Mouse (Mus musculus): ENCODE results near the gene Ankmy2. TPM values are rescaled to one million over a fixed set of nuclear protein-coding genes. Genes with fewer than 3 reads are reported as not detected.

Ankmy2 gene
- polyA plus RNA-seq (2017; shearing (Covaris generic)): 57.3 TPM

GRCm38 (mm10) chr12:36156637-36157303 lies at the start of gene Ankmy2:
Gene Ankmy2 (plus strand): TSS chr12:36157114.

DNA sequence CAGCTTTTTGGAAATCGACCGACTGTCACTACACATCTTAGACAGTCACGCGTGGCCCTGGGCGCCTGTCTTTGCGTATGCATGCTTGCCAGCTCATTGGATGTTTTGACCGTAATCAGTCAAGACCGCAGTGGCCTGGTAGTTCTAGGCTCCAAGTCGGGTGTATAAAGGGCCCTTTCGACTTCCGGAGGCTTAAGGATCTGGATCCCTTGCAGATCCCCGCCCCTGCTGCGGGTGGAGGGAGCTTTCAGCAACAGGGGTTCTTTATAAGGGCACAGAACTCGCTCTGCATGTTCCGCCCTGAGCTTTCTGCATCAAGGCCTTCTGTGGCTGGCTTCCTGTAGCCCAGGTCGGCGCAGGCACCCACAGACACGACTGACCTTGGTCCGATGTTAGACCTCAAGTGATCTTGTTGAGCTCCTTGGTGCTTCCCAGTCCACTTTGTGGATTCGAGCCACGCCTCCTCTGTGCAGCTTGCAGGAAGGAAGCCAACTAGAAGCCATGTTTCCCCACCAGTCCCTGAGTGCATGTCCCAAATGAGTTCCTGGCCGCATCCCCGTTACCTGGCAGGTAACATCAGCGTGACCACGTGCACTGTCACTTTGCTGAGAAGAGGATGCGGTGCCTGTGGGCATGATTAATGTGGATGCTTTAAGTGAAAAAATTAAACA lies 859 bp downstream of the Ankmy2 start, which contains the start of gene Bzw2:
Bzw2 (minus strand) TSS at position 443 of the 671 bp plus-strand sequence.

Other genes starting within 250 kb of the Ankmy2 start
- gene Agr3, start 231.5 kb upstream of the Ankmy2 start, polyA plus RNA-seq (2017; shearing (Covaris generic)): 0.33 TPM
- gene Agr2, start 164.2 kb upstream of the Ankmy2 start, polyA plus RNA-seq (2017; shearing (Covaris generic)): not detected
- 271 TPM for gene Tspan13, start 114.6 kb upstream of the Ankmy2 start, polyA plus RNA-seq (2017; shearing (Covaris generic))
- gene Bzw2, start 966 bp downstream of the Ankmy2 start, polyA plus RNA-seq (2017; shearing (Covaris generic)): 228 TPM
- not detected for gene Lrrc72, start 96.3 kb downstream of the Ankmy2 start, polyA plus RNA-seq (2017; shearing (Covaris generic))
- 20.8 TPM for gene Sostdc1, start 157.0 kb downstream of the Ankmy2 start, polyA plus RNA-seq (2017; shearing (Covaris generic))
- 3.4 TPM for gene Ispd, start 224.3 kb downstream of the Ankmy2 start, polyA plus RNA-seq (2017; shearing (Covaris generic))
- gene D630036H23Rik, start 225.1 kb downstream of the Ankmy2 start, polyA plus RNA-seq (2017; shearing (Covaris generic)): not detected

Measured in CD4-positive, CD25-positive, alpha-beta regulatory T cell, adult 9 weeks (primary cell).